Mouse (Mus musculus) v-Abl transformed pro-B cells (cell line): ENCODE data around the gene Flnc.

Experiments
- in situ Hi-C, 2 experiments: fragments of 400-800 bp; cut with MboI; formaldehyde crosslinking; loops; one replicate each; pipeline ENCODE4 v1.15.1; 2025; ENCODE audit not compliant: unreplicated experiment in 2 of 2

Flnc gene

DNA sequence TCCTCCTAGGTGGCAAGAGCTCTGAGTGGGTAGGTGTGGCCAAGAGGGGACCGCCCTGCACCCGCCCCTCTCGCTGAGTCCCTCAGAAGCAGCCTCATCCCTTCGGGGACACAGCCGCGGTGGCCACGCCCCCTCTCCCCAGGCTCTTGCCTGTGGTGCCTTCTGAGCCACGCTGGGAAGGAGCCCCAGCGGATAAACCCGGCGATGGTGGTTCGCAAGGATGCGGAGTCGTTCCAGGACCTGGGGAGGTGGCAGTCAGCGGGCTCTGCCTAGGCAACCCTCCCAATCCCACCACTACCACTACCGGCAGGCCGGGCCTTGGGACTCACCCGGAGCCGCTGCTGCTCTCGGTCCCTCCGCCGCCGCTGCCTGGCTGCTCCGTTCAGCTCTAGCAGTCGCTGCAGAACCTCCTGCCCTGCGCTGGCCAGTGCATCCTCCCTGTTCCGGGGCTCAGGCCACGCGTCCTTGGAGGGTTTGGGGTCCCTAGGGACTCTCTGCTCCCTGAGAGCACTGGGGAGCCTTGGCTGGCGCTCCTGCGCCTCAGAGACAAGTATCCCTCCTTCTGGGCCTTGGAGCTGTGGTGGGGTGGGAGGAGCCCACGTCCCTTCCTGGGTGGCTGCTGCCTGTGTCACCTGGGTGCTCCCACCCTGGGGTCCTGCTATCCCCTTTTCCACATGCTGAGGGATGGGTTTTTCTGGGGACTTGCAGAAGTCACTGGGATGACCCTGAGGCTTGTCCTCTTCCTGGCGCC, 41.1 kb downstream of the Flnc start:
- in situ Hi-C loops: no loop called here

- in situ Hi-C loops: loop anchor here in 1 of 2 experiments (25.0 kb wide), 1 partner anchor 312 kb away; the partner anchor contains the start of gene Rbm28
These were observed 41.7 kb downstream of the Flnc start for GRCm38 (mm10) chr6:29474736-29475135.

GRCm38 (mm10) chr6:29482691-29483090, 49.6 kb downstream of the Flnc start:
- in situ Hi-C loops: loop anchor here in 1 of 2 experiments (25.0 kb wide), 1 partner anchor 320 kb away; the partner anchor contains the start of gene Rbm28

DNA sequence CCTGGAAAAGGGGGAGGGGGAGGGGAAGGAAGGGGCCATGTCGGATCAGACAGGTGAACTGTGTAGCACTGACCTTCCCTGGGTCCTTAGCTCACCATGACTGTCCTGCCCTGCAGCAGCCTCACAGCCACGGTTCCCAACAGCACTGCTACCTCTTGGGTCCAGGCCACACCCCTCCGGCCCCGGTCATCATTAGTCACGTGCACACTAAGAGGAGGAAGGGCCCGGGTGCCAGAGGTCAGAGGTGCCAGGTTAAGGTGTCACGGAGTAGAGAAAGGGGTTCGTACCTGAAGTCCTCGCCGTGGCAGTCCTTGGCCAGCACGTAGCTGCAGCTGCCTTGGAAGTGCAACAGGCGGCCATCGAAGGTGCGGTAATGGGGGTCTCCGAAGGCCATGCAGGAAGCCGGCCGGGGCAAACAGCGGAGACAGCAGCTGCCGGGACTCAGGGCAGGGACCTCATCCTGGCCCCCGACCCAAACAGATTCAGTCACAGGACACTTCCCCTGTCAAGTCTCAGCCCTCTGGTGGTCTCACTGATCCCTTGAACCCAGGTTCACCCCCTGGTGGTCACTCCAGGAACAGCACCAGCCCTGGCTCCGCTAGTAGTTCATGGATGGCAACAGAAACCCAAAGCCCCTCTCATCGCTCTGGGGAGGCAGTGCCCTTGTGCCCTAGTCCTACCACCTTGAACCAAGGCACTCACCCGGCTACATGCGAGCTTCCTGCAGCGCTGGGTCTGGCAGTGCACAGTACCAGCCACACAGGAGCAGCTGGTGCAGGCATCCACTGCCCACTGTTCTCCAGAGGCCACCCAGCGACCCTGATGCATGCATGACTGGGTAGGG, 51.9 kb downstream of the Flnc start:
- in situ Hi-C loops: loop anchor here (5.0 to 25.0 kb wide), 2 partner anchors 318 to 323 kb away; partner anchors contain the start of gene Rbm28 (in 2 of the 2)

GRCm38 (mm10) chr6:29485951-29486350, 52.9 kb downstream of the Flnc start:
- in situ Hi-C loops: loop anchor here (5.0 to 25.0 kb wide), 2 partner anchors 319 to 324 kb away; partner anchors contain the start of gene Rbm28 (in 2 of the 2)

- in situ Hi-C loops: loop anchor here in 1 of 2 experiments (25.0 kb wide), 1 partner anchor 332 kb away; the partner anchor contains the start of gene Rbm28
These were observed 61.0 kb downstream of the Flnc start for GRCm38 (mm10) chr6:29494101-29494500.

DNA sequence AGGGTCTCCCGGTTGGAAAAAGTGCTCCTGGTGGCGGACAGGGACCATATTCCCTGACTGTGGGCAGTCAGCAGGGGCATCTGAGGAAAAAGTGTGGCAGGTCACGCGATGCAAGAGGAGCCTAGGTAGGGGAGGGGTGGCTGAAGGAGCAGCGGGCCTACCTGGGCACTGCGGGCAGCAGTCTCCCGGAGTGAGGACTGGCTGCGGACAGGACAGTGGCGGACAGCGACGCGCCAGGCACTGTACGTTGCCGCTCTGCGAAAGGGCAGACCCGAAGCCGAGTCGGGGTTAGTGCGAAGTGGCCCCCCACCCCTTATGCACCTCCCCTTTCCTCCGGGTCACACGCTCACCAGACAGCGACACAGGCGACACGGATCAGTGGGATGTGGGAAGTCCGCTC, 63.2 kb downstream of the Flnc start:
- in situ Hi-C loops: loop anchor here in 1 of 2 experiments (25.0 kb wide), 1 partner anchor 334 kb away; the partner anchor contains the start of gene Rbm28

DNA sequence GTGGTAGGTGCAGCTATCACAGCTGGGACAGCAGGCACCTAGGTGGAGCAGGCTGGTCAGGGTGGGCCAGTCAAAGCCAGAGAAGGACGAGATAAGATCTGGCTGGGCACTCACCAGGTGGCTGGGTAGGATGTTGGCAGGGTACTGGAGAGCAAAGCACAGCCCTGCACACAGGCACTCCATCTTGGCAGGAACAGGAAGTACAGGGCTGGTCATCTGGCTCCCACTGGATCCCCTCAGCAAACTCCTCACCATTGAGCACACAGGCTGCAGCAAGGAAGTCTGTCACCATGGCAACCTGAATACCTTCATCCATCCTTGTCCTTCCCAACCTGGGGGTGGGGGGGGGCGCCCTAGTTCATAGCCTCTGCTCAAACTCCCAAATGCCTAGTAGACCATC, 64.7 kb downstream of the Flnc start:
- in situ Hi-C loops: loop anchor here in 1 of 2 experiments (25.0 kb wide), 1 partner anchor 335 kb away; the partner anchor contains the start of gene Rbm28

GRCm38 (mm10) chr6:29500177-29500576, 67.1 kb downstream of the Flnc start:
- in situ Hi-C loops: loop anchor here in 1 of 2 experiments (10.0 kb wide), 1 partner anchor 145 kb away; no protein-coding TSS in a partner anchor

- in situ Hi-C loops: loop anchor here in 1 of 2 experiments (10.0 kb wide), 1 partner anchor 144 kb away; no protein-coding TSS in a partner anchor
These were observed 67.8 kb downstream of the Flnc start for GRCm38 (mm10) chr6:29500810-29501209.

- in situ Hi-C loops: loop anchor here in 1 of 2 experiments (10.0 kb wide), 1 partner anchor 143 kb away; no protein-coding TSS in a partner anchor
These were observed 68.5 kb downstream of the Flnc start for GRCm38 (mm10) chr6:29501599-29501998.

DNA sequence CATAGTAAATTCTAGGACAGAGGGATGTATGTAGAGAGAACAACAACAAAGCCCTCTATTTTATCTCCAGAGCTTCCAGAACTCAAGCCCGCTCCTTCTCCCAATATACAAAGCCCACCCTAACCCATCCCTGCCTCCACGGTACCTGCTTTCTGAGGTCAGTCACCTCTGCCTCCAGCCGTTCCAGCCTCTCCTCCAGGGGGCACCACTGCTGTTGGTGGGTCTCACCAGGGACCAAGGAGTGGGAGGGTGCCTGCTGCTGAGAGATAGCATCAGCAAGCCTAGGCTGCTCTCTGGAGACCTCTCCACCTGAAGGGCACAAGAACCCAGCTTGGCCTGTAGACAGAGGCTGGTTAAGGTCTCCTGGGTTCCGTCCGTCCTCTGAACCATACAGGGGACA, 72.4 kb downstream of the Flnc start:
- in situ Hi-C loops: loop anchor here in 1 of 2 experiments (10.0 kb wide), 1 partner anchor 139 kb away; no protein-coding TSS in a partner anchor

- in situ Hi-C loops: loop anchor here in 1 of 2 experiments (10.0 kb wide), 1 partner anchor 138 kb away; no protein-coding TSS in a partner anchor
These were observed 73.8 kb downstream of the Flnc start for GRCm38 (mm10) chr6:29506834-29507233.

- in situ Hi-C loops: loop anchor here in 1 of 2 experiments (10.0 kb wide), 1 partner anchor 137 kb away; no protein-coding TSS in a partner anchor
These were observed 74.6 kb downstream of the Flnc start, which contains the start of gene Kcp for GRCm38 (mm10) chr6:29507447-29508309. Gene Kcp, minus strand, starts transcription at chr6:29507952.

GRCm38 (mm10) chr6:29509086-29509485, 76.0 kb downstream of the Flnc start:
- in situ Hi-C loops: loop anchor here in 1 of 2 experiments (10.0 kb wide), 1 partner anchor 136 kb away; no protein-coding TSS in a partner anchor
